24 mouse cellular contexts compared by ENCODE assay signal in the genomic region with DNA sequence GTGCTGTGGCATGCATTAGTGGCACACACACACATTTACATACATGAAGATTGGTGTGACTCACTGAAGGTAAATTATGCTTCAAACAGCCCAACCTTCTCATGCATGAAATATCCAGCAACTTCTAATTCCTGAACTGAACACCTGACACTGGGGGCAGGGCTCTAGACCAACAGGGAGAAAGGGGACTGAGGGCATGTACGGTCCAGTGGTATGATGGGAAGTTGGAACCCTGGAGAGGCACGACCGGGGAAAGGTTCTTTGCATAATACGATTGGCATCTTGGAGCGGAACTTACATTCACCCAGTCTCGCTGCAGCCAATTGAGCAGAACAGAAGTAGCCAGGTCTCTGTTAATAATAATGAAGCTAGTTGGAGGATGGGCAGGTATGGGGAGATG. TPM values are rescaled to one million over a fixed set of nuclear protein-coding genes. Genes with fewer than 3 reads are reported as not detected.
A peak's percentile ranks its signal among the peaks of the same experiment; 100 is the strongest.
DNase-seq lines count a peak whose midpoint lies in the region; ATAC-seq and TF ChIP-seq lines count a peak whose summit lies in the region.
"Had no signal": no experiment of that assay in that cellular context is flagged by ENCODE, and none has a peak within 500 bp of the region (broad histone marks: within the 10 kb centered on the region; RNA-seq: fewer than 3 reads in every experiment).

No protein-coding gene starts in this region.

- TF ChIP-seq CTCF in kidney, adult 2 months (conservative IDR thresholded peaks at IDR 0.05; ENCODE audit: insufficient read depth, insufficient read length, low read depth, low read length): no peak
- no peak for TF ChIP-seq CTCF in hindbrain, postnatal 0 days (IDR thresholded peaks at IDR 0.05; ENCODE audit: low read depth)
- TF ChIP-seq CTCF in gastrocnemius, adult 2 months (IDR thresholded peaks at IDR 0.05): no peak

- 42% methylated on average over 6 of the region's 6 CpGs for WGBS in kidney, adult 2 months
- WGBS in kidney, embryonic 15.5 days: 70% methylated on average over 6 of the region's 6 CpGs
- WGBS in hindbrain, postnatal 0 days: 77% methylated on average over 6 of the region's 6 CpGs
- WGBS in intestine, embryonic 15.5 days: 91% methylated on average over 6 of the region's 6 CpGs

- DNase-seq in kidney, adult 2 months: peak; percentile 87
- DNase-seq in kidney, postnatal 36 days: peak; percentile 77 to 85
- DNase-seq in embryo, embryonic 10.5 days (ENCODE audit: low spot score): no peak
- DNase-seq in hindbrain, postnatal 0 days (ENCODE audit: low spot score): no peak
- no peak for DNase-seq in gastrocnemius, adult 2 months
- DNase-seq: adrenal gland, postnatal 10 days; cerebellum, adult 8-10 months; cerebellum, postnatal 36 days; gastrocnemius, postnatal 14 days; heart, adult 11 months; heart, postnatal 10 days; lung, postnatal 14 days; thymus, postnatal 25 days had no signal

- no peaks in the 10 kb centered on the region for H3K36me3 ChIP-seq in kidney, adult 2 months (ENCODE audit: control insufficient read depth, insufficient read depth, low read length)
- H3K36me3 ChIP-seq in kidney, embryonic 15.5 days: no peaks in the 10 kb centered on the region
- H3K36me3 ChIP-seq in hindbrain, postnatal 0 days (ENCODE audit: insufficient read depth, low read length): no peaks in the 10 kb centered on the region
- no peaks in the 10 kb centered on the region for H3K36me3 ChIP-seq in intestine, embryonic 15.5 days
- H3K36me3 ChIP-seq: embryonic facial prominence, embryonic 15.5 days; heart, embryonic 12.5 days; hindbrain, embryonic 10.5 days; limb, embryonic 10.5 days; stomach, embryonic 15.5 days had no signal

- no peak overlapping the region for H3K9ac ChIP-seq in kidney, embryonic 15.5 days
- H3K9ac ChIP-seq in hindbrain, postnatal 0 days (replicated peaks; ENCODE audit: low read length): no peak overlapping the region
- H3K9ac ChIP-seq in intestine, embryonic 15.5 days: no peak overlapping the region
- H3K9ac ChIP-seq: embryonic facial prominence, embryonic 15.5 days; heart, embryonic 12.5 days; stomach, embryonic 15.5 days had no signal

- peak overlapping the region; percentile 87 for H3K27ac ChIP-seq in kidney, adult 2 months (ENCODE audit: insufficient read depth, low read depth, low read length)
- peak overlapping the region; percentile 83 for H3K27ac ChIP-seq in kidney, embryonic 15.5 days
- no peak overlapping the region for H3K27ac ChIP-seq in hindbrain, postnatal 0 days
- no peak overlapping the region for H3K27ac ChIP-seq in intestine, embryonic 15.5 days
- no peak overlapping the region for H3K27ac ChIP-seq in gastrocnemius, adult 2 months
- H3K27ac ChIP-seq: embryonic facial prominence, embryonic 15.5 days; hindbrain, embryonic 10.5 days; limb, embryonic 10.5 days; stomach, embryonic 15.5 days had no signal

- H3K4me3 ChIP-seq in kidney, adult 2 months (ENCODE audit: insufficient read depth, low read depth, low read length): no peak overlapping the region
- H3K4me3 ChIP-seq in kidney, embryonic 15.5 days (replicated peaks): no peak overlapping the region
- H3K4me3 ChIP-seq in hindbrain, postnatal 0 days (ENCODE audit: low read length): no peak overlapping the region
- no peak overlapping the region for H3K4me3 ChIP-seq in intestine, embryonic 15.5 days (replicated peaks)
- no peak overlapping the region for H3K4me3 ChIP-seq in gastrocnemius, adult 2 months
- H3K4me3 ChIP-seq: embryonic facial prominence, embryonic 15.5 days; heart, embryonic 12.5 days; hindbrain, embryonic 10.5 days; limb, embryonic 10.5 days; stomach, embryonic 15.5 days had no signal

- H3K9me3 ChIP-seq in kidney, embryonic 15.5 days (replicated peaks): no peaks in the 10 kb centered on the region
- H3K9me3 ChIP-seq in hindbrain, postnatal 0 days (ENCODE audit: low read length): no peaks in the 10 kb centered on the region
- no peaks in the 10 kb centered on the region for H3K9me3 ChIP-seq in intestine, embryonic 15.5 days
- H3K9me3 ChIP-seq: embryonic facial prominence, embryonic 15.5 days; heart, embryonic 12.5 days; hindbrain, embryonic 10.5 days; limb, embryonic 10.5 days; stomach, embryonic 15.5 days had no signal

- no peak overlapping the region for H3K4me2 ChIP-seq in kidney, embryonic 15.5 days
- H3K4me2 ChIP-seq in hindbrain, postnatal 0 days (ENCODE audit: low read depth, low read length): no peak overlapping the region
- no peak overlapping the region for H3K4me2 ChIP-seq in intestine, embryonic 15.5 days (replicated peaks)
- H3K4me2 ChIP-seq: embryonic facial prominence, embryonic 15.5 days; heart, embryonic 12.5 days; midbrain, embryonic 11.5 days; stomach, embryonic 15.5 days had no signal

- intact Hi-C loops in gastrocnemius, adult 2 months (cut with DNase I): no loop called here

- ATAC-seq in kidney, embryonic 15.5 days (replicated peaks; ENCODE audit: low FRiP score): peak; percentile 83
- ATAC-seq in hindbrain, postnatal 0 days: no peak
- ATAC-seq in intestine, embryonic 15.5 days: no peak
- ATAC-seq: forebrain, embryonic 16.5 days; hindbrain, embryonic 16.5 days; intestine, postnatal 0 days had no signal

- no peaks in the 10 kb centered on the region for H3K27me3 ChIP-seq in kidney, adult 2 months (replicated peaks; ENCODE audit: control insufficient read depth, insufficient read depth, low read length)
- H3K27me3 ChIP-seq in kidney, embryonic 15.5 days: no peaks in the 10 kb centered on the region
- no peaks in the 10 kb centered on the region for H3K27me3 ChIP-seq in hindbrain, postnatal 0 days (ENCODE audit: insufficient read depth, low read length)
- H3K27me3 ChIP-seq in intestine, embryonic 15.5 days (replicated peaks): no peaks in the 10 kb centered on the region
- H3K27me3 ChIP-seq: embryonic facial prominence, embryonic 15.5 days; heart, embryonic 12.5 days; stomach, embryonic 15.5 days had no signal

- TF ChIP-seq POLR2A in kidney, adult 2 months (IDR thresholded peaks at IDR 0.05; ENCODE audit: low read depth, low read length): no peak

- peaks cover 3% of the 10 kb centered on the region; the same call in 1 of the 2 replicates for H3K4me1 ChIP-seq in kidney, adult 2 months (ENCODE audit: control insufficient read depth, insufficient read depth, low read length)
- peaks cover 7% of the 10 kb centered on the region; the same call in 1 of the 2 replicates for H3K4me1 ChIP-seq in kidney, embryonic 15.5 days
- H3K4me1 ChIP-seq in hindbrain, postnatal 0 days (ENCODE audit: insufficient read depth, low read length): no peaks in the 10 kb centered on the region
- peaks cover 8% of the 10 kb centered on the region for H3K4me1 ChIP-seq in intestine, embryonic 15.5 days (replicated peaks)
- H3K4me1 ChIP-seq: embryonic facial prominence, embryonic 15.5 days; limb, embryonic 10.5 days; stomach, embryonic 15.5 days had no signal

RNA-seq across cellular contexts. Expression of gene Mavs, which starts 8.7 kb away (rescaled TPM):
- 119 and 142 TPM in 2 replicates for polyA plus RNA-seq in kidney, adult 2 months (2012; rRNA removed)
- polyA plus RNA-seq in kidney, embryonic 15.5 days (2015; fragmentation: Nextera tagmentation; extraction: Ambion mirVana): 27.8 and 30.2 TPM in 2 replicates
- total RNA-seq in hindbrain, postnatal 0 days (2014; rRNA removed): 11.3 and 17.4 TPM in 2 replicates
- polyA plus RNA-seq in hindbrain, postnatal 0 days (2015; fragmentation: Nextera tagmentation; extraction: Ambion mirVana): 6.1 and 6.7 TPM in 2 replicates
- polyA plus RNA-seq in intestine, embryonic 15.5 days (2015; fragmentation: Nextera tagmentation; extraction: Ambion mirVana): 22.1 and 25.7 TPM in 2 replicates
- total RNA-seq in gastrocnemius, adult 2 months (2021): 10 to 100 TPM; 40.0 to 56.9 TPM

RNA-seq across cellular contexts. Expression of gene Ap5s1, which starts 18.3 kb away (rescaled TPM):
- polyA plus RNA-seq in kidney, adult 2 months (2012; rRNA removed): 48.5 and 51.6 TPM in 2 replicates
- 25.6 TPM in 2 replicates for polyA plus RNA-seq in kidney, embryonic 15.5 days (2015; fragmentation: Nextera tagmentation; extraction: Ambion mirVana)
- total RNA-seq in hindbrain, postnatal 0 days (2014; rRNA removed): 63.0 and 67.6 TPM in 2 replicates
- 37.1 and 37.5 TPM in 2 replicates for polyA plus RNA-seq in hindbrain, postnatal 0 days (2015; fragmentation: Nextera tagmentation; extraction: Ambion mirVana)
- 22.0 and 26.1 TPM in 2 replicates for polyA plus RNA-seq in intestine, embryonic 15.5 days (2015; fragmentation: Nextera tagmentation; extraction: Ambion mirVana)
- total RNA-seq in gastrocnemius, adult 2 months (2021): 10 to 100 TPM; 15.6 to 21.0 TPM

RNA-seq across cellular contexts. Expression of gene Pank2, which starts 37.1 kb away (rescaled TPM):
- polyA plus RNA-seq in kidney, adult 2 months (2012; rRNA removed): 13.0 and 13.8 TPM in 2 replicates
- polyA plus RNA-seq in kidney, embryonic 15.5 days (2015; fragmentation: Nextera tagmentation; extraction: Ambion mirVana): 38.3 and 39.0 TPM in 2 replicates
- 33.6 and 35.2 TPM in 2 replicates for total RNA-seq in hindbrain, postnatal 0 days (2014; rRNA removed)
- polyA plus RNA-seq in hindbrain, postnatal 0 days (2015; fragmentation: Nextera tagmentation; extraction: Ambion mirVana): 24.9 and 26.5 TPM in 2 replicates
- 28.0 and 35.4 TPM in 2 replicates for polyA plus RNA-seq in intestine, embryonic 15.5 days (2015; fragmentation: Nextera tagmentation; extraction: Ambion mirVana)
- 10 to 100 TPM; 22.2 to 24.6 TPM for total RNA-seq in gastrocnemius, adult 2 months (2021)

RNA-seq across cellular contexts. Expression of gene Spef1, which starts 38.1 kb away (rescaled TPM):
- polyA plus RNA-seq in kidney, adult 2 months (2012; rRNA removed): 4.6 and 5.2 TPM in 2 replicates
- polyA plus RNA-seq in kidney, embryonic 15.5 days (2015; fragmentation: Nextera tagmentation; extraction: Ambion mirVana): 3.2 and 3.6 TPM in 2 replicates
- total RNA-seq in hindbrain, postnatal 0 days (2014; rRNA removed): 15.5 and 17.3 TPM in 2 replicates
- polyA plus RNA-seq in hindbrain, postnatal 0 days (2015; fragmentation: Nextera tagmentation; extraction: Ambion mirVana): 7.8 and 8.9 TPM in 2 replicates
- 3.9 and 4.3 TPM in 2 replicates for polyA plus RNA-seq in intestine, embryonic 15.5 days (2015; fragmentation: Nextera tagmentation; extraction: Ambion mirVana)
- 1 to 10 TPM; 1.3 to 1.6 TPM for total RNA-seq in gastrocnemius, adult 2 months (2021)

RNA-seq across cellular contexts. Expression of gene Cdc25b, which starts 38.4 kb away (rescaled TPM):
- 12.9 TPM in 2 replicates for polyA plus RNA-seq in kidney, adult 2 months (2012; rRNA removed)
- polyA plus RNA-seq in kidney, embryonic 15.5 days (2015; fragmentation: Nextera tagmentation; extraction: Ambion mirVana): 62.1 and 71.5 TPM in 2 replicates
- 18.2 TPM in 2 replicates for total RNA-seq in hindbrain, postnatal 0 days (2014; rRNA removed)
- 22.2 and 24.0 TPM in 2 replicates for polyA plus RNA-seq in hindbrain, postnatal 0 days (2015; fragmentation: Nextera tagmentation; extraction: Ambion mirVana)
- polyA plus RNA-seq in intestine, embryonic 15.5 days (2015; fragmentation: Nextera tagmentation; extraction: Ambion mirVana): 44.6 and 49.8 TPM in 2 replicates
- total RNA-seq in gastrocnemius, adult 2 months (2021): 1 to 10 TPM; 1.5 TPM

Comparison
In these comparisons a context has a peak if more than half of its experiments do, and no peak if none do; other contexts are left out.
1. DNase-seq: peak in kidney, adult 2 months (single experiment) and kidney, postnatal 36 days (2 of 2); none in embryo, embryonic 10.5 days (single experiment), hindbrain, postnatal 0 days (single experiment) and gastrocnemius, adult 2 months (single experiment).
2. H3K27ac ChIP-seq: peak in kidney, adult 2 months (single experiment) and kidney, embryonic 15.5 days (single experiment); none in hindbrain, postnatal 0 days (single experiment), intestine, embryonic 15.5 days (single experiment) and gastrocnemius, adult 2 months (single experiment).